Mouse (Mus musculus) intestine, postnatal 0 days (tissue): Measurements from ENCODE around the gene Pex3. TPM values are rescaled to one million over a fixed set of nuclear protein-coding genes. Genes with fewer than 3 reads are reported as not detected.

Source experiments
- ATAC-seq: fragments of 200-750 bp; cut with Nextera tagmentation; 2 replicates; pipeline ENCODE4 v1.8.0; 2017; ENCODE audit warnings: mild to moderate bottlenecking, moderate TSS enrichment, moderate library complexity
- H3K27ac ChIP-seq: fragments of 300-500 bp; sonication (generic); 2 replicates; pipeline ENCODE4 v1.5.1; 2014; ENCODE audit warnings: mild to moderate bottlenecking, low read depth, low read length, moderate library complexity
- H3K27me3 ChIP-seq: fragments of 300-500 bp; sonication (generic); replicated peaks from 2 replicates; pipeline ENCODE4 v1.6.1; 2014; ENCODE audit warnings: low read length, mixed read lengths; ENCODE audit not compliant: control insufficient read depth, insufficient read depth
- H3K36me3 ChIP-seq: fragments of 300-500 bp; sonication (generic); 2 replicates; pipeline ENCODE4 v1.6.1; 2014; ENCODE audit warnings: mild to moderate bottlenecking, moderate library complexity; ENCODE audit not compliant: control insufficient read depth, insufficient read depth
- H3K4me1 ChIP-seq: fragments of 300-500 bp; sonication (generic); replicated peaks from 2 replicates; pipeline ENCODE4 v1.6.1; 2014; ENCODE audit warnings: antibody characterized with exemption, low read length, mixed read lengths; ENCODE audit not compliant: control insufficient read depth, insufficient read depth
- H3K4me2 ChIP-seq: fragments of 300-500 bp; sonication (generic); replicated peaks from 2 replicates; pipeline ENCODE4 v1.6.1; 2014; ENCODE audit warnings: low read depth, mild to moderate bottlenecking, moderate library complexity
- H3K4me3 ChIP-seq: fragments of 300-500 bp; sonication (generic); 2 replicates; pipeline ENCODE4 v1.5.1; 2014; ENCODE audit warnings: low read depth, low read length
- H3K9ac ChIP-seq: fragments of 300-500 bp; sonication (generic); 2 replicates; pipeline ENCODE4 v1.6.1; 2014; ENCODE audit warnings: mild to moderate bottlenecking, low read depth, low read length
- H3K9me3 ChIP-seq: fragments of 300-500 bp; sonication (generic); 2 replicates; pipeline ENCODE4 v1.6.1; 2016; ENCODE audit warnings: mixed run types; ENCODE audit not compliant: control insufficient read depth
- CTCF ChIP-seq: sonication (generic); IDR thresholded peaks from 2 replicates; pipeline ENCODE4 v1.5.1; 2016; ENCODE audit warnings: low read depth, mild to moderate bottlenecking, control low read depth, antibody characterized with exemption, moderate library complexity
- WGBS: fragments of 180-500 bp; shearing (Covaris S2); extraction: QIAGEN DNeasy Blood & Tissue Kit; methylation state at CpG from one replicate; pipeline ENCODE4 v1.1.7; 2014; 5-methylcytosine and 5-hydroxymethylcytosine counted together
- polyA plus RNA-seq: library from polyadenylated mRNA; unstranded; fragments of >200 nt; fragmentation: Nextera tagmentation; extraction: Ambion mirVana; gene quantifications from 2 replicates; pipeline ENCODE4 v1.2.1, GENCODE M21; 2015

The Pex3 gene
- polyA plus RNA-seq = 21.5 and 23.8 TPM in 2 replicates

DNA sequence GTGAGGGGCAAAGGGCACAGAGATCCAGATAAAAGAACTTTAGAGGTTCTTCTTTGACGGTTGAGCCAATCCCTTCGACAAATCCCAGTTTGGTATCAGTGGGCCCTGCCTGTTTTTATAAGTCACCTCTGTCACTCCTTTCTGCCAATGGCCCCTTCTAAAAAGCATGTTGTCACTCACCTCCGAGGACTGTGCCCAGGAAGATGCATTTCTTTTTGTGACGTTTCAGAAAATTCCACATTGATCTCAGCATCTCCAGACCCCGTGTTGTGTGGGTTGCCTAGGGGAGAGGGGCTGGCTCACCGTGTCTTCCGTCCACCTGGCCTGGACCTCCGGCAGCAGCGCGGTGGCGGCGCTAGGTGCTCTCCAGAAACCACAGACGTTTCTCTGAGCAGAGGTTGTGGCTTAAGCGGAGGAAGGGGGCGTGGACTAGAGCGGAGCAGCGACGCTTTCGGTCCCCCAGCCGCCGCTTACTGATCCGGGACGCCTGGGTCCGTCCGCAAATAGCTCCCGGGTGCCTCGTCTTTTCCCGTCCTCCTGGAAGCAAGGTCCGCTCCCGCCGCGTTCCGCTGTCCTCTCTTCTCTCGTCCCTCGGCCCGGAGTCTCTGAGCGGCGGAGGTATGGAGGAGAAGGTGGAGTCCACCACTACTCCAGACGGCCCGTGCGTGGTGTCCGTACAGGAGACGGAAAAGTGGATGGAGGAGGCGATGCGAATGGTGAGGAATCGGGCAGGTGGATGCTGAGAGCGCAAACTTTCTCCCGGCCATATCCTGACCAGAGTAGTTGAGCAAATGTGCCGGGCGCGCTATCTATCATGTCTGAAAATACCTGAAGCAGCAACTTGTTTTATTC is at the start of gene Pex3, which contains the start of gene Adat2:
Gene Pex3, minus strand, starts transcription at position 497 of the 852 bp plus-strand sequence.
Gene Adat2, plus strand, starts transcription at position 249 of the 852 bp plus-strand sequence.
- Histone ChIP-seq H3K9ac (peak within 1 kb of the TSS; percentile 67), H3K27ac (peak within 1 kb of the TSS; percentile 81), H3K36me3 (no peaks in the 10 kb centered on the region), H3K27me3 (no peaks in the 10 kb centered on the region), H3K4me2 (peak within 1 kb of the TSS; percentile 72), H3K4me3 (peak within 1 kb of the TSS; percentile 76), H3K9me3 (no peaks in the 10 kb centered on the region), H3K4me1 (peaks cover 3% of the 10 kb centered on the region; the same call in 1 of the 2 replicates)
- TF ChIP-seq CTCF = peak; percentile 38
- peak; percentile 97 for ATAC-seq
- under 1% methylated on average over 51 of the region's 51 CpGs for WGBS

DNA sequence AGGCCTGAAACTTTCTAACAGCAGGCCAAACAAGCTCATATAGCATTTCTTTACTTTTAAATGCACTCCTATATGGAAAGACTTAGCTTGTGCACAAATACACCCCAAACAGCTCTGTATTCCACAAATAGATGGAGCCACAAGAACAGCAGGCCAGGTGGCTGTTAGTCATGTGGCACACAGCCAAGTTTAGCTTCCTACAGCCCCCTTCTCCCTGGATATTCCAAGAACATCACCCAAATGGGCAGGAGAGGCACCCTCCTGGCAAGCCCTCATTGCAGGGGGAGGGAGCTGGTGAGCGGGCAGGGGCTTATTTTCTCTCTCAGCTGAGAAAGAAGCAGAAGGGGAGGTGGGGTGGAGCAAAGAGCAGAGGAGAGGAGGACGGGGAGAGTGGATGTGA is 48.0 kb upstream of the Pex3 start:
- H3K4me3 ChIP-seq = no peak overlapping the region
- WGBS = 66% methylated on average over 2 of the region's 2 CpGs
- no peak overlapping the region for H3K9ac ChIP-seq
- 0 out of 2 replicates have a peak, but pooled peaks cover 2% of the 10 kb centered on the region for H3K9me3 ChIP-seq
- TF ChIP-seq CTCF = no peak
- H3K36me3 ChIP-seq = no peaks in the 10 kb centered on the region
- H3K27me3 ChIP-seq = no peaks in the 10 kb centered on the region
- H3K4me1 ChIP-seq = no peaks in the 10 kb centered on the region
- no peak overlapping the region for H3K4me2 ChIP-seq
- H3K27ac ChIP-seq = no peak overlapping the region
- ATAC-seq = no peak

DNA sequence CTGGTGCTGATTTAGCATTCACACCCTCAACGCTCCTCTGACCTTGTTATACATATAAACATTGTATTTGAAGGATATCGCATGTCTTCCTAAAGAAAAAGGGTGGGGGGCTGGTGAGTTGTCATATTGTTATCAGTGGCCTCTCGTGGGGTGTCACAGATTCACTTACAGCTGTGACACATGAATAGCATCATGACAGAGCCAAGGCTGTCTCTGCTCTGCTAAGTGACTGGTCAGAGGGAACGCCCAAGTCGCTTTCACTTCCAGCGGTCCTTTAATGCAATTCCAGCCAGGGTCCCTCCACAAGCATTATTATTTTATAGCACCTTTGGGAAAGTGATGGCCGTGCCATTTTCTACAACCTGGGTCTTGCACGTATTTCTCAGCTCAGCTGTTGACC is 44.5 kb upstream of the Pex3 start:
- H3K9me3 ChIP-seq = 0 out of 2 replicates have a peak, but pooled peaks cover 2% of the 10 kb centered on the region
- H3K4me3 ChIP-seq = no peak overlapping the region
- no peak for TF ChIP-seq CTCF
- H3K27ac ChIP-seq = no peak overlapping the region
- H3K4me2 ChIP-seq = no peak overlapping the region
- ATAC-seq = no peak
- 75% methylated on average over 8 of the region's 8 CpGs for WGBS
- H3K4me1 ChIP-seq = no peaks in the 10 kb centered on the region
- no peaks in the 10 kb centered on the region for H3K36me3 ChIP-seq
- H3K27me3 ChIP-seq = no peaks in the 10 kb centered on the region
- H3K9ac ChIP-seq = no peak overlapping the region

DNA sequence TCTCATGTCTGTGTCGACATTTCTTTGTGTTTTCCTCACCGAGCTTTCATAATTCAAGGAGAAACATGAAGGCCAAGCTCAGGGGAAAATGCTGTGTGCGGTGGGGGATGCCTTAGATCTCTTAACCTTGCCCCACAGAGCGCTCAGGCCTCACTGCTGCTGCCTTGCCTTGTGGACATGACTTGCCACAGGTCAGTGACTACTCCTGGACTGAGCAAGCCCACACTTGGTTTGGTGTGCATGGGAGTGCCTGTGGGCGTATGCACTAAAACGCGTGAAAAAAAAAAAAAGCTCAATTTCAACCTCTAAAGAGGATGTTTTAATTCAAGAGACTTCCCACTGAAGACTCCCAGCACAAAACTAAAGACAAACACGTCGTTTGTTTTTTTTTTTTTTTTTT is 43.9 kb upstream of the Pex3 start:
- no peak for ATAC-seq
- Histone ChIP-seq H3K4me3 (no peak overlapping the region), H3K4me2 (no peak overlapping the region), H3K4me1 (no peaks in the 10 kb centered on the region), H3K36me3 (no peaks in the 10 kb centered on the region), H3K9me3 (0 out of 2 replicates have a peak, but pooled peaks cover 2% of the 10 kb centered on the region), H3K27me3 (no peaks in the 10 kb centered on the region), H3K9ac (no peak overlapping the region), H3K27ac (no peak overlapping the region)
- WGBS = 87% methylated on average over 9 of the region's 9 CpGs
- TF ChIP-seq CTCF = no peak

DNA sequence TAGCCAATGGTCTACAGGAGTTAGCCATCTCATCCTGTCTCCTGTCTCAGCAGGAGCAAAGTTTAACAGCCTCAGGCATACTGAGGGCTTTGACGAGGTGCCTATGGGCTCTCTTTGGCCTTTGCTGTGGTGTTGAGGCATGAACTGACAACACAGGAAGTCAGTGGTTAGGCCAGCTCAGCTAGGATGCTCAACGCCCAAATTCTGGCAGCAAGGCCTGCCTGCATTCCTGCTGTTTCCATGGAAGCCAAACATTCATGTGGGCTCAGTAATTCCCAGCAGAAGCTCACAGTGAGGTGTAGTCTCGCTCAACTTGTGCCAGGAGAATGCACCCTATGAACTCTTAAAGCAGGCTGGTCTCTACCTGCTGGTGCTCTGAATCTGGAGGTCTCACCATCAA is 43.1 kb upstream of the Pex3 start:
- Histone ChIP-seq H3K4me3 (no peak overlapping the region), H3K9me3 (0 out of 2 replicates have a peak, but pooled peaks cover 2% of the 10 kb centered on the region), H3K9ac (no peak overlapping the region), H3K36me3 (no peaks in the 10 kb centered on the region), H3K27me3 (no peaks in the 10 kb centered on the region), H3K27ac (no peak overlapping the region), H3K4me1 (no peaks in the 10 kb centered on the region), H3K4me2 (no peak overlapping the region)
- WGBS = 60% methylated on average over 3 of the region's 3 CpGs
- no peak for ATAC-seq
- no peak for TF ChIP-seq CTCF

DNA sequence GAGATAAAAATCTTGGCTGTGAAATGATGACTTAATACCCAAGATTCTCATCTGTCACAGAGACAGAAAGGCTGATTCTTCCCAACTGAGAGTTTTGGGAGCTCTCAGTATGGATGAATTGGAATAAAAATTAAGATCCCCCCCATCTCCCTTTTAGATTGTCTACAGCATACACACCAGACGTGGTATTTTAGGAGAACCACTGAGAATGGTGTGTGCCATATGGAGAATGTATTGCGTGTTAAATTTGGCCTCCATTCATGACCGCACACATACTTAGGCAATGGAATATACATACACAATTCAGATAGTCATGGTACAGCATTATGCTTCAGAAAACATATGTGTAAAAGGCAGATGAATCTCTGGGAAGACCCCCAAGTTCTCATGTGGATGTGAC is 40.6 kb upstream of the Pex3 start:
- WGBS = 91% methylated on average over 3 of the region's 3 CpGs
- TF ChIP-seq CTCF = no peak
- H3K4me1 ChIP-seq = no peaks in the 10 kb centered on the region
- no peak overlapping the region for H3K4me3 ChIP-seq
- H3K4me2 ChIP-seq = no peak overlapping the region
- no peaks in the 10 kb centered on the region for H3K27me3 ChIP-seq
- no peaks in the 10 kb centered on the region for H3K36me3 ChIP-seq
- H3K27ac ChIP-seq = no peak overlapping the region
- no peak overlapping the region for H3K9ac ChIP-seq
- no peaks in the 10 kb centered on the region for H3K9me3 ChIP-seq
- no peak for ATAC-seq
